Mouse (Mus musculus) hindbrain, embryonic 15.5 days (tissue): ENCODE data around the gene Zfp462. TPM values are rescaled to one million over a fixed set of nuclear protein-coding genes. Genes with fewer than 3 reads are reported as not detected.
"Not testable (repeated sequence)": the region's sequence is repeated elsewhere in the genome, so short reads cannot be mapped to it uniquely, and the experiment has no call there.

ENCODE experiments used
- ATAC-seq: fragments of 200-750 bp; cut with Nextera tagmentation; 2 replicates; pipeline ENCODE4 v1.8.0; 2017; ENCODE audit warnings: low read depth, moderate number of reproducible peaks, moderate TSS enrichment; ENCODE audit not compliant: low FRiP score
- H3K27ac ChIP-seq: fragments of 300-500 bp; sonication (generic); replicated peaks from 2 replicates; pipeline ENCODE4 v1.5.1; 2015; ENCODE audit warnings: mild to moderate bottlenecking, inconsistent platforms
- H3K27me3 ChIP-seq: fragments of 300-500 bp; sonication (generic); 2 replicates; pipeline ENCODE4 v1.6.1; 2015; ENCODE audit warnings: control low read depth, inconsistent platforms
- H3K36me3 ChIP-seq: fragments of 300-500 bp; sonication (generic); 2 replicates; pipeline ENCODE4 v1.6.1; 2015; ENCODE audit warnings: control low read depth, inconsistent platforms
- H3K4me1 ChIP-seq: fragments of 300-500 bp; sonication (generic); replicated peaks from 2 replicates; pipeline ENCODE4 v1.6.1; 2015; ENCODE audit warnings: control low read depth, inconsistent platforms
- H3K4me2 ChIP-seq: fragments of 300-500 bp; sonication (generic); 2 replicates; pipeline ENCODE4 v1.6.1; 2015; ENCODE audit warnings: moderate library complexity, mild to moderate bottlenecking, inconsistent platforms
- H3K4me3 ChIP-seq: fragments of 300-500 bp; sonication (generic); 2 replicates; pipeline ENCODE4 v1.5.1; 2015; ENCODE audit warnings: mild to moderate bottlenecking, inconsistent platforms
- H3K9ac ChIP-seq: fragments of 300-500 bp; sonication (generic); 2 replicates; pipeline ENCODE4 v1.6.1; 2015; ENCODE audit warnings: inconsistent platforms
- H3K9me3 ChIP-seq: fragments of 300-500 bp; sonication (generic); 2 replicates; pipeline ENCODE4 v1.6.1; 2016; ENCODE audit warnings: control low read depth, inconsistent platforms
- WGBS: fragments of 180-500 bp; shearing (Covaris S2); methylation state at CpG from one replicate; pipeline ENCODE4 v1.1.7; 2015; 5-methylcytosine and 5-hydroxymethylcytosine counted together
- polyA plus RNA-seq: library from polyadenylated mRNA; unstranded; fragments of >200 nt; fragmentation: Nextera tagmentation; extraction: Ambion mirVana; gene quantifications from 2 replicates; pipeline ENCODE4 v1.2.1, GENCODE M21; 2015

Gene Zfp462
- polyA plus RNA-seq, 1 experiment from 2014 or later = 9.6 TPM

- Histone ChIP-seq H3K4me2 (no peak overlapping the region), H3K36me3 (no peaks in the 10 kb centered on the region), H3K4me1 (peaks cover 14% of the 10 kb centered on the region), H3K27me3 (no peaks in the 10 kb centered on the region), H3K27ac (no peak overlapping the region), H3K4me3 (no peak overlapping the region), H3K9me3 (no peaks in the 10 kb centered on the region), H3K9ac (no peak overlapping the region)
- WGBS = 83% methylated on average over 13 of the region's 13 CpGs
- no peak for ATAC-seq
These were observed 35.1 kb downstream of the Zfp462 start for GRCm38 (mm10) chr4:54979771-54980472.

- Histone ChIP-seq H3K4me3 (no peak overlapping the region), H3K36me3 (no peaks in the 10 kb centered on the region), H3K9me3 (no peaks in the 10 kb centered on the region), H3K9ac (no peak overlapping the region), H3K27me3 (no peaks in the 10 kb centered on the region), H3K4me1 (0 out of 2 replicates have a peak, but pooled peaks cover 9% of the 10 kb centered on the region), H3K27ac (no peak overlapping the region), H3K4me2 (no peak overlapping the region)
- 93% methylated on average over 2 of the region's 2 CpGs for WGBS
- no peak for ATAC-seq
These were observed 39.7 kb downstream of the Zfp462 start for GRCm38 (mm10) chr4:54984502-54984901.

- H3K4me3 ChIP-seq = no peak overlapping the region
- H3K27ac ChIP-seq = no peak overlapping the region
- H3K27me3 ChIP-seq = no peaks in the 10 kb centered on the region
- no peak overlapping the region for H3K9ac ChIP-seq
- no peaks in the 10 kb centered on the region for H3K9me3 ChIP-seq
- H3K36me3 ChIP-seq = no peaks in the 10 kb centered on the region
- ATAC-seq = no peak
- no peak overlapping the region for H3K4me2 ChIP-seq
- 0 out of 2 replicates have a peak, but pooled peaks cover 2% of the 10 kb centered on the region for H3K4me1 ChIP-seq
- WGBS = 87% methylated on average over 4 of the region's 4 CpGs
These were observed 41.8 kb downstream of the Zfp462 start for GRCm38 (mm10) chr4:54986671-54987070.

- no peaks in the 10 kb centered on the region for H3K27me3 ChIP-seq
- 0 out of 2 replicates have a peak, but pooled peaks cover 2% of the 10 kb centered on the region for H3K4me1 ChIP-seq
- H3K4me2 ChIP-seq = no peak overlapping the region
- WGBS = 61% methylated on average over 3 of the region's 3 CpGs
- no peaks in the 10 kb centered on the region for H3K9me3 ChIP-seq
- H3K4me3 ChIP-seq = no peak overlapping the region
- no peak for ATAC-seq
- no peak overlapping the region for H3K9ac ChIP-seq
- H3K36me3 ChIP-seq = no peaks in the 10 kb centered on the region
- no peak overlapping the region for H3K27ac ChIP-seq
These were observed 42.4 kb downstream of the Zfp462 start for GRCm38 (mm10) chr4:54987256-54987655.

- Histone ChIP-seq H3K27me3 (no peaks in the 10 kb centered on the region), H3K4me2 (no peak overlapping the region), H3K36me3 (no peaks in the 10 kb centered on the region), H3K9ac (no peak overlapping the region), H3K9me3 (no peaks in the 10 kb centered on the region), H3K4me1 (0 out of 2 replicates have a peak, but pooled peaks cover 2% of the 10 kb centered on the region), H3K4me3 (no peak overlapping the region), H3K27ac (no peak overlapping the region)
- WGBS = 78% methylated on average over 1 of the region's 1 CpGs
- ATAC-seq = no peak
These were observed 43.1 kb downstream of the Zfp462 start for GRCm38 (mm10) chr4:54987926-54988325.

GRCm38 (mm10) chr4:54991973-54992372 is 47.1 kb downstream of the Zfp462 start:
- Histone ChIP-seq H3K4me2 (no peak overlapping the region), H3K4me3 (no peak overlapping the region), H3K27me3 (no peaks in the 10 kb centered on the region), H3K36me3 (no peaks in the 10 kb centered on the region), H3K9ac (no peak overlapping the region), H3K4me1 (0 out of 2 replicates have a peak, but pooled peaks cover 2% of the 10 kb centered on the region), H3K27ac (no peak overlapping the region), H3K9me3 (no peaks in the 10 kb centered on the region)
- no peak for ATAC-seq
- WGBS = 63% methylated on average over 5 of the region's 5 CpGs

GRCm38 (mm10) chr4:54993001-54993400 is 48.2 kb downstream of the Zfp462 start:
- not testable (repeated sequence) for H3K27me3 ChIP-seq, ATAC-seq, H3K36me3 ChIP-seq, H3K27ac ChIP-seq, H3K4me2 ChIP-seq, H3K9ac ChIP-seq, H3K4me3 ChIP-seq, H3K4me1 ChIP-seq, H3K9me3 ChIP-seq

- Histone ChIP-seq H3K27me3 (no peaks in the 10 kb centered on the region), H3K9ac (no peak overlapping the region), H3K9me3 (no peaks in the 10 kb centered on the region), H3K27ac (no peak overlapping the region), H3K4me3 (no peak overlapping the region), H3K4me2 (no peak overlapping the region), H3K36me3 (no peaks in the 10 kb centered on the region), H3K4me1 (no peaks in the 10 kb centered on the region)
- no peak for ATAC-seq
- WGBS = 81% methylated on average over 1 of the region's 1 CpGs
These were observed 50.4 kb downstream of the Zfp462 start for GRCm38 (mm10) chr4:54995258-54995657.

- WGBS = 91% methylated on average over 2 of the region's 2 CpGs
- H3K9ac ChIP-seq = no peak overlapping the region
- H3K27me3 ChIP-seq = no peaks in the 10 kb centered on the region
- H3K9me3 ChIP-seq = no peaks in the 10 kb centered on the region
- no peak for ATAC-seq
- no peak overlapping the region for H3K27ac ChIP-seq
- 0 out of 2 replicates have a peak, but pooled peaks cover 5% of the 10 kb centered on the region for H3K4me1 ChIP-seq
- H3K4me2 ChIP-seq = no peak overlapping the region
- no peak overlapping the region for H3K4me3 ChIP-seq
- H3K36me3 ChIP-seq = no peaks in the 10 kb centered on the region
These were observed 51.2 kb downstream of the Zfp462 start for GRCm38 (mm10) chr4:54996064-54996463.

GRCm38 (mm10) chr4:54998146-54998841 is 53.4 kb downstream of the Zfp462 start:
- Histone ChIP-seq H3K4me3 (no peak overlapping the region), H3K27ac (no peak overlapping the region), H3K9me3 (no peaks in the 10 kb centered on the region), H3K9ac (no peak overlapping the region), H3K36me3 (no peaks in the 10 kb centered on the region), H3K27me3 (no peaks in the 10 kb centered on the region), H3K4me2 (no peak overlapping the region), H3K4me1 (0 out of 2 replicates have a peak, but pooled peaks cover 10% of the 10 kb centered on the region)
- 77% methylated on average over 9 of the region's 9 CpGs for WGBS
- no peak for ATAC-seq

GRCm38 (mm10) chr4:54999556-54999955 is 54.7 kb downstream of the Zfp462 start:
- H3K4me2 ChIP-seq = no peak overlapping the region
- 92% methylated on average over 5 of the region's 5 CpGs for WGBS
- ATAC-seq = no peak

GRCm38 (mm10) chr4:55001386-55001785 is 56.5 kb downstream of the Zfp462 start:
- Histone ChIP-seq H3K4me2 (no peak overlapping the region), H3K9ac (no peak overlapping the region), H3K9me3 (no peaks in the 10 kb centered on the region), H3K36me3 (no peaks in the 10 kb centered on the region), H3K27me3 (no peaks in the 10 kb centered on the region), H3K4me1 (peaks cover 35% of the 10 kb centered on the region), H3K4me3 (no peak overlapping the region), H3K27ac (no peak overlapping the region; the same call in 1 of the 2 replicates)
- 85% methylated on average over 3 of the region's 3 CpGs for WGBS
- ATAC-seq = no peak

More at GRCm38 (mm10) chr4:54999556-54999955, 54.7 kb downstream of the Zfp462 start:
- Histone ChIP-seq H3K9me3 (no peaks in the 10 kb centered on the region), H3K4me1 (peaks cover 17% of the 10 kb centered on the region), H3K9ac (no peak overlapping the region), H3K27me3 (no peaks in the 10 kb centered on the region), H3K27ac (no peak overlapping the region), H3K36me3 (no peaks in the 10 kb centered on the region), H3K4me3 (no peak overlapping the region)
